Mouse (Mus musculus): ENCODE measurements around the gene Cfb. TPM values are rescaled to one million over a fixed set of nuclear protein-coding genes. Genes with fewer than 3 reads are reported as not detected.

The Cfb gene
- polyA plus RNA-seq, 1 experiment = 14.9 TPM

DNA sequence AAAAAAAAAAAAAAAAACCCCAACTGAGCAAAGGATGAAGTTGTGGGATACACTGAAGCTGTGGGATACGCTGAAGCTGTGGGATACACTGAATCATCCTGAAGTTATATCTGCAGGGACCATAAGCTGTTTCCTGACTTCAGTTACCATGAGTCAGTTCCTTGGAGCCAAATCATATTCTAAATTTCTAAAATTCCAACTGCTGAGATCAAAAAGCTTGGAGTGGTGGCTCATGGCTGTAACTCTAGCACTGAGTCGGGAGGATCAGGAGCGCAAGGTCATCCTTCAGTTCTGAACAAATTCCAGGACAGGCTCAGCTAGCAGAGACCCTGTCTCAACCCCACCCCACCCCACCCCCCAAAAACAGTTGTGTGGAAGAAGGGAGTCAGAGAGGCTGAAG lies 23.3 kb upstream of the Cfb start:
- WGBS = 95% methylated on average over 3 of the region's 3 CpGs
- no peak for TF ChIP-seq POLR2A (IDR thresholded peaks at IDR 0.05; ENCODE audit: control insufficient read depth, extremely low read depth, insufficient read depth, low read length, poor library complexity)
- TF ChIP-seq CTCF (IDR thresholded peaks at IDR 0.05; ENCODE audit: borderline replicate concordance, control insufficient read depth, extremely low read depth, insufficient read depth, low read length, poor library complexity) = no peak
- DNase-seq = no peak
- Histone ChIP-seq H3K27ac (ENCODE audit: control insufficient read depth, insufficient read depth, low read length) (no peak overlapping the region), H3K4me3 (ENCODE audit: control insufficient read depth, insufficient read depth, low read length) (no peak overlapping the region), H3K27me3 (ENCODE audit: control insufficient read depth, insufficient read depth, low read length) (no peaks in the 10 kb centered on the region), H3K36me3 (ENCODE audit: control insufficient read depth, insufficient read depth, low read length) (no peaks in the 10 kb centered on the region), H3K4me1 (replicated peaks; ENCODE audit: control insufficient read depth, insufficient read depth, low read length) (no peaks in the 10 kb centered on the region)

DNA sequence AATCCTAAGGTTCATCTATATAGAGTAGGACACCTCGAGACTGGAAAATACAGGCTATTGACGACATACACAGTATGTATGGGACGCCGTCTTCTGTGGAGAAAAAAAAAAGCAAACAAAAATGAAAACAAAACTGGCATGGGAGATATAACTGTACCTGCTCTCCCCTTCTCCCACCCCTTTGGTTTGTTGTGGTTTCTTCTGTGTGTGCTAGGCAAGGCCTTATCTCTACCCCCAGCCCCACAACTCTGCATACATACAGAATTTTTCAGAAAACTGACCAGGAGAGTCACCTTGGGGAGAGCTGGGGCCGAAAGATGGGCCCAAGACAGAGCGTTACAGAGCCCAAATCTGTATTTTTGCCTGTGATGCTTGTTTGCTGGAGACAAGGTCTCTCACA lies 22.4 kb upstream of the Cfb start:
- no peaks in the 10 kb centered on the region for H3K27me3 ChIP-seq (ENCODE audit: control insufficient read depth, insufficient read depth, low read length)
- no peak for TF ChIP-seq POLR2A (IDR thresholded peaks at IDR 0.05; ENCODE audit: control insufficient read depth, extremely low read depth, insufficient read depth, low read length, poor library complexity)
- TF ChIP-seq CTCF (IDR thresholded peaks at IDR 0.05; ENCODE audit: borderline replicate concordance, control insufficient read depth, extremely low read depth, insufficient read depth, low read length, poor library complexity) = no peak
- H3K4me3 ChIP-seq (ENCODE audit: control insufficient read depth, insufficient read depth, low read length) = no peak overlapping the region
- peaks cover 7% of the 10 kb centered on the region for H3K4me1 ChIP-seq (replicated peaks; ENCODE audit: control insufficient read depth, insufficient read depth, low read length)
- H3K27ac ChIP-seq (ENCODE audit: control insufficient read depth, insufficient read depth, low read length) = no peak overlapping the region
- 88% methylated on average over 6 of the region's 6 CpGs for WGBS
- DNase-seq = no peak
- H3K36me3 ChIP-seq (ENCODE audit: control insufficient read depth, insufficient read depth, low read length) = no peaks in the 10 kb centered on the region

DNA sequence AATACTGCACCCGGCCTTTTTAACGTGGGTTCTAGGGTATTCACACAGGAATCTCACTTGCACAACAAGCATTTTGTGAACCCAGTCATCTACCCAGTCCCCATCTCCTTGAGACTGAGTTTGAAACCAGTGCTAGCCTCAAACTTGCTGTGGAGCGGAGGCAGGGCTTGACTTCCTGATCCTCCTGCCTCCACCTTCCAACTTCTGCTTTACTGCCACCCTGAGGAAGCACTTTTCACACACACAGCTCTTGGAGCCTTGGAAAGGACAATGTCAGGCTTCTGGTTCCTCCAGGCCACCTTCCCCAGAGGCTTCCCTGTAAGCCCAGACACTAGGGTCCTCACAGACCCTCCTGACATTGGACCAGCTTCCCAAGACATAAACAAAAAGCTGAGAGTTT lies 21.0 kb upstream of the Cfb start:
- WGBS = 64% methylated on average over 3 of the region's 3 CpGs
- H3K4me1 ChIP-seq (replicated peaks; ENCODE audit: control insufficient read depth, insufficient read depth, low read length) = peaks cover 9% of the 10 kb centered on the region
- no peak overlapping the region for H3K27ac ChIP-seq (ENCODE audit: control insufficient read depth, insufficient read depth, low read length)
- no peak overlapping the region for H3K4me3 ChIP-seq (ENCODE audit: control insufficient read depth, insufficient read depth, low read length)
- no peaks in the 10 kb centered on the region for H3K27me3 ChIP-seq (ENCODE audit: control insufficient read depth, insufficient read depth, low read length)
- DNase-seq = no peak
- no peaks in the 10 kb centered on the region for H3K36me3 ChIP-seq (ENCODE audit: control insufficient read depth, insufficient read depth, low read length)
- TF ChIP-seq POLR2A (IDR thresholded peaks at IDR 0.05; ENCODE audit: control insufficient read depth, extremely low read depth, insufficient read depth, low read length, poor library complexity) (no peak), CTCF (IDR thresholded peaks at IDR 0.05; ENCODE audit: borderline replicate concordance, control insufficient read depth, extremely low read depth, insufficient read depth, low read length, poor library complexity) (no peak)

DNA sequence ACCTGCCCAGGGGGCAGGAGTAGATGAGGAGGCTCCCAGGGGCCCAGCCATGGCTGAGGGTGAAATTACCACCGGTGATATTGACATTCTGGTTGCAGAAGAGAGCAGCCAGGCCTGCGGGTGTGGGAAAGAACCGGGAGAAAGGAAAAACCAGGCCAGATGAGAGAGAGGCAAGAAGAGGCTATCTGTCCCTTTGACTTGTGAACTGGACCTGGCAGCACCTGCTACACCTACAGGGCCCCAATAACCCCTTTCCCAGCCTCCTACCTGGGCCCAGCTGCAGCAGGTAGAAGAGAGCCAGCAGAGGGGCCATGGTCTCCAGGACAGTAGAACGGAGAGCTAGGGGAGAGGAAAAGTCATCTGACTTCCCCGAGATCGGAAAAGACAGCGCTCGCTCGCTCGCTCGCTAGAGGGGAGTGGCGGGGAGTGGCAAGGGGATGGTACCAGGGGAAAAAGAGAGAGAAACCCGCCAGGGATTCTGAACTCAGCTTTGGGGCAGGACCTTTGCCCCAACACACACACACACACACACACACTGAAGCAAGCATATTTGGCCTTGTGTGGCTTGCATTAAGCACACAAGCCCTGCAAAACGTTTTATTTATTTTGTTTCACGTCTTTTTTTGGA lies 19.5 kb upstream of the Cfb start, which contains the start of gene Gm20547:
Gene Gm20547 (minus strand): TSS at position 360 of the 628 bp plus-strand sequence.
- no peaks in the 10 kb centered on the region for H3K27me3 ChIP-seq (ENCODE audit: control insufficient read depth, insufficient read depth, low read length)
- WGBS = 93% methylated on average over 14 of the region's 15 CpGs

DNA sequence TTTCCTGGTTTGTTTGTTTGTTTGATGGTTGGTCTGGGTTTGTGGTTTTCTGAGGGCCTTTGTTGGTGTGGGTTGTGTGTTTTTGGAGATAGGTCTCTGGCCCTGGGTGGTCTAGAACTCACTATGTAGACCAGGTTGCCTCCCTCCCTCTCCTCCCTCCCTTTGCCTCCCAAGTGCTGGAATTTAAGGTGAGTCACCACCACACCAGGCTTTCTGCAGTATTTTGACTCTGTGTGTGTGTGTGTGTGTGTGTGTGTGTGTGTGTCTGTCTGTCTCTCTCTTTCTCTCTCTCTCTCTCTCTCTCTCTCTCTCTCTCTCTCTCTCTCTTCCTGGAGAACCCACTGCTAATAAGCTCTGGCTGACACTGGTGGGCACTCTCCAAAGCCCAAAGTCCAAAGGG lies 18.8 kb upstream of the Cfb start:
- H3K27ac ChIP-seq (ENCODE audit: control insufficient read depth, insufficient read depth, low read length) = no peak overlapping the region
- DNase-seq = no peak
- TF ChIP-seq CTCF (IDR thresholded peaks at IDR 0.05; ENCODE audit: borderline replicate concordance, control insufficient read depth, extremely low read depth, insufficient read depth, low read length, poor library complexity) (no peak), POLR2A (IDR thresholded peaks at IDR 0.05; ENCODE audit: control insufficient read depth, extremely low read depth, insufficient read depth, low read length, poor library complexity) (no peak)
- H3K4me1 ChIP-seq (replicated peaks; ENCODE audit: control insufficient read depth, insufficient read depth, low read length) = peaks cover 9% of the 10 kb centered on the region
- H3K36me3 ChIP-seq (ENCODE audit: control insufficient read depth, insufficient read depth, low read length) = no peaks in the 10 kb centered on the region
- no peaks in the 10 kb centered on the region for H3K27me3 ChIP-seq (ENCODE audit: control insufficient read depth, insufficient read depth, low read length)
- no peak overlapping the region for H3K4me3 ChIP-seq (ENCODE audit: control insufficient read depth, insufficient read depth, low read length)

More for the DNA sequence above, 19.5 kb upstream of the Cfb start, which contains the start of gene Gm20547:
- TF ChIP-seq CTCF (IDR thresholded peaks at IDR 0.05; ENCODE audit: borderline replicate concordance, control insufficient read depth, extremely low read depth, insufficient read depth, low read length, poor library complexity) (no peak), POLR2A (IDR thresholded peaks at IDR 0.05; ENCODE audit: control insufficient read depth, extremely low read depth, insufficient read depth, low read length, poor library complexity) (no peak)
- Histone ChIP-seq H3K4me1 (replicated peaks; ENCODE audit: control insufficient read depth, insufficient read depth, low read length) (peaks cover 9% of the 10 kb centered on the region), H3K27ac (ENCODE audit: control insufficient read depth, insufficient read depth, low read length) (no peak within 1 kb of the TSS), H3K4me3 (ENCODE audit: control insufficient read depth, insufficient read depth, low read length) (no peak within 1 kb of the TSS), H3K36me3 (ENCODE audit: control insufficient read depth, insufficient read depth, low read length) (no peaks in the 10 kb centered on the region)
- DNase-seq = no peak

DNA sequence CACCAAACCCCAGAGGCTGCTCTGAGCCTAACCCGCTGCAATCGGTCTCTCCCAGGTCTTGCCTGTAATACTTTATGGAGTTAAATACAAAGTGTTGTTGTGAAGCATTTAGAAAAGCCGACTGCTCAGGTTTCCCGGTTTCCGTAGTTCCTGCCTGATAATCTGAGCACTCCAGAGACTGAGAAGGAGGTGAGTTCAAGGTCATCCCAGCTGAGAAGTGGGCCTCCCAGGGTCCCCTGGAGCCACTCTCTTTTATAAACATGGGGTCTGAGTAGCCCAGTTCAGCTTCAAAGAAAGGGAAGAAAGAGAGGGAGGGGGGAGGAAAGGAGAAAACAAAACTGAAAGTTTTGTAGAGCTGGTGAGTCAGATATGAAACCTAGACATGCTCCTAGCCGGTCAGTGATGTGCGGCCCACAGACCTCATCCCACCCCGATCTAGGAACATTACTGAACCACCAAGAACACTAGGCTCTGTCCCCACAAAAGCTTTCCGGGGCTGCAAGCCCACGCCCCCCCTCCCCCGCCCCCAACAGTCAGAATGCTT lies 17.1 kb upstream of the Cfb start, which contains the start of gene Zbtb12:
Gene Zbtb12 (plus strand): TSS at position 148 of the 544 bp plus-strand sequence.
- no peaks in the 10 kb centered on the region for H3K27me3 ChIP-seq (ENCODE audit: control insufficient read depth, insufficient read depth, low read length)
- peaks cover 9% of the 10 kb centered on the region for H3K4me1 ChIP-seq (replicated peaks; ENCODE audit: control insufficient read depth, insufficient read depth, low read length)
- no peaks in the 10 kb centered on the region for H3K36me3 ChIP-seq (ENCODE audit: control insufficient read depth, insufficient read depth, low read length)
- 45% methylated on average over 11 of the region's 11 CpGs for WGBS
- peak within 1 kb of the TSS; percentile 18; the same call in 1 of the 2 replicates for H3K4me3 ChIP-seq (ENCODE audit: control insufficient read depth, insufficient read depth, low read length)
- no peak within 1 kb of the TSS for H3K27ac ChIP-seq (ENCODE audit: control insufficient read depth, insufficient read depth, low read length)
- no peak for TF ChIP-seq POLR2A (IDR thresholded peaks at IDR 0.05; ENCODE audit: control insufficient read depth, extremely low read depth, insufficient read depth, low read length, poor library complexity)
- TF ChIP-seq CTCF (IDR thresholded peaks at IDR 0.05; ENCODE audit: borderline replicate concordance, control insufficient read depth, extremely low read depth, insufficient read depth, low read length, poor library complexity) = no peak
- no peak for DNase-seq

Measured in thymus, adult 2 months (tissue).